Mouse (Mus musculus): ENCODE measurements around the gene Fpgs. TPM values are rescaled to one million over a fixed set of nuclear protein-coding genes. Genes with fewer than 3 reads are reported as not detected.

Fpgs gene
- total and polyA plus RNA-seq, 2 experiments from 2014 or later: 22.0 to 31.5 TPM

GRCm38 (mm10) chr2:32724832-32725790 is 21.2 kb upstream of the Fpgs start:
- 79% methylated on average over 16 of the region's 16 CpGs for WGBS
- H3K4me2 ChIP-seq (ENCODE audit: low read depth): no peak overlapping the region
- H3K27me3 ChIP-seq (ENCODE audit: insufficient read depth, low read length): no peaks in the 10 kb centered on the region
- H3K4me3 ChIP-seq (ENCODE audit: low read depth, low read length): no peak overlapping the region
- no peaks in the 10 kb centered on the region for H3K4me1 ChIP-seq (ENCODE audit: insufficient read depth)
- no peaks in the 10 kb centered on the region for H3K9me3 ChIP-seq (ENCODE audit: low read length)
- no peak for ATAC-seq
- no peak overlapping the region for H3K27ac ChIP-seq (ENCODE audit: low read depth, low read length)
- no peaks in the 10 kb centered on the region for H3K36me3 ChIP-seq (ENCODE audit: insufficient read depth)
- TF ChIP-seq CTCF (IDR thresholded peaks at IDR 0.05; ENCODE audit: low read depth): no peak
- H3K9ac ChIP-seq: no peak overlapping the region
- no peak for DNase-seq

GRCm38 (mm10) chr2:32724149-32724548 is 20.2 kb upstream of the Fpgs start:
- Histone ChIP-seq H3K27ac (ENCODE audit: low read depth, low read length) (no peak overlapping the region), H3K9me3 (ENCODE audit: low read length) (no peaks in the 10 kb centered on the region), H3K27me3 (ENCODE audit: insufficient read depth, low read length) (no peaks in the 10 kb centered on the region), H3K9ac (no peak overlapping the region), H3K4me2 (ENCODE audit: low read depth) (no peak overlapping the region), H3K4me3 (ENCODE audit: low read depth, low read length) (no peak overlapping the region), H3K4me1 (ENCODE audit: insufficient read depth) (no peaks in the 10 kb centered on the region), H3K36me3 (ENCODE audit: insufficient read depth) (no peaks in the 10 kb centered on the region)
- DNase-seq (no peak), ATAC-seq (no peak)
- WGBS: 81% methylated on average over 4 of the region's 4 CpGs
- TF ChIP-seq CTCF (IDR thresholded peaks at IDR 0.05; ENCODE audit: low read depth): no peak

GRCm38 (mm10) chr2:32722581-32722980 is 18.6 kb upstream of the Fpgs start:
- Histone ChIP-seq H3K9me3 (ENCODE audit: low read length) (no peaks in the 10 kb centered on the region), H3K4me1 (ENCODE audit: insufficient read depth) (no peaks in the 10 kb centered on the region), H3K27me3 (ENCODE audit: insufficient read depth, low read length) (no peaks in the 10 kb centered on the region), H3K9ac (no peak overlapping the region), H3K36me3 (ENCODE audit: insufficient read depth) (no peaks in the 10 kb centered on the region), H3K4me2 (ENCODE audit: low read depth) (no peak overlapping the region), H3K27ac (ENCODE audit: low read depth, low read length) (no peak overlapping the region), H3K4me3 (ENCODE audit: low read depth, low read length) (no peak overlapping the region)
- no peak for DNase-seq
- no peak for TF ChIP-seq CTCF (IDR thresholded peaks at IDR 0.05; ENCODE audit: low read depth)
- WGBS: 75% methylated on average over 3 of the region's 3 CpGs
- ATAC-seq: no peak

DNA sequence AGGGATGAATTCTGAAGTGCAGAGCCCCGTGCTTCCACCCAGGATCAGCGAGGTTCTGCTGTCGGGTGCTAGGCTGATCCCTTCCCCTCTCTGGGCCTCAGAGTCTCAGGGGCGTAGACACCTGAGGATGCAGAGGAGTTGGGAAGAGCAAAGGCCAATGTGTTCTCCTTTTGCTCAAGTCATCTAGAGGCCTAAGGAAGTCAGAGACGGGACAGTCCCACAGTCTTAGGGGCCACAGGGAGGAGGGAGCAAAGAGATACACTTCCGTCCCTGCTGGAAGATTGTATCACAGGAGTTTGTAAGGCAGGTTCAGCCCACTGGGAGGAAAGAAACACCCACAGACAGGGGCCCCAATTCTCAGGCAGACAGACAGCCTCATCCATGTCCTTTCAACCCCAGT is 18.1 kb upstream of the Fpgs start:
- Histone ChIP-seq H3K4me2 (ENCODE audit: low read depth) (no peak overlapping the region), H3K4me1 (ENCODE audit: insufficient read depth) (no peaks in the 10 kb centered on the region), H3K4me3 (ENCODE audit: low read depth, low read length) (no peak overlapping the region), H3K9ac (no peak overlapping the region), H3K27me3 (ENCODE audit: insufficient read depth, low read length) (no peaks in the 10 kb centered on the region), H3K27ac (ENCODE audit: low read depth, low read length) (no peak overlapping the region), H3K36me3 (ENCODE audit: insufficient read depth) (no peaks in the 10 kb centered on the region), H3K9me3 (ENCODE audit: low read length) (no peaks in the 10 kb centered on the region)
- TF ChIP-seq CTCF (IDR thresholded peaks at IDR 0.05; ENCODE audit: low read depth): no peak
- ATAC-seq: no peak
- WGBS: 69% methylated on average over 6 of the region's 6 CpGs
- no peak for DNase-seq

- Histone ChIP-seq H3K9ac (no peak within 1 kb of the TSS), H3K36me3 (ENCODE audit: insufficient read depth) (no peaks in the 10 kb centered on the region), H3K4me2 (ENCODE audit: low read depth) (no peak within 1 kb of the TSS), H3K4me1 (ENCODE audit: insufficient read depth) (no peaks in the 10 kb centered on the region), H3K27ac (ENCODE audit: low read depth, low read length) (no peak within 1 kb of the TSS), H3K27me3 (ENCODE audit: insufficient read depth, low read length) (no peaks in the 10 kb centered on the region), H3K9me3 (ENCODE audit: low read length) (no peaks in the 10 kb centered on the region), H3K4me3 (ENCODE audit: low read depth, low read length) (no peak within 1 kb of the TSS)
- peak; percentile 14 for DNase-seq
- 44% methylated on average over 8 of the region's 8 CpGs for WGBS
- no peak for ATAC-seq
- TF ChIP-seq CTCF (IDR thresholded peaks at IDR 0.05; ENCODE audit: low read depth): no peak
Measured at GRCm38 (mm10) chr2:32720681-32721229, 16.8 kb upstream of the Fpgs start, which contains the start of gene Sh2d3c. Sh2d3c (plus strand) TSS chr2:32721055.

DNA sequence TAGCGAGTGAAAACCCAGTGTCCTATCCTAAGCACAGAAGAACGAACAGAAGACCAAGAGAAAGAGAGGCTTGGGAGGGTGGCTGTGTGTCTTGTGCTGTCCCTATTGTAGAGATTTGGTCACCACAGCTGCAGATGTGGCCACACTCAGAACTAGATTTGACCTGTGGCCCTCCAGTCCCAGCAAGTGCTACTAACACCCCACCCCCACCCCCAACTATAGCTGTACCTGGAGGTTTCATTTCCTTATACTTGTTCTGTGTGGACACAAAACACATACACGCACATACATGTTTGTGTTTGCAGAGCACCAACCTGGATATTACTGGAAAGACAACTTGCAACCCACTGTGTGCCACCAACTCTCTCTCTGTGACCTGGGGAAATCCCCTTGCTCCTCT is 16.1 kb upstream of the Fpgs start:
- no peak for TF ChIP-seq CTCF (IDR thresholded peaks at IDR 0.05; ENCODE audit: low read depth)

DNA sequence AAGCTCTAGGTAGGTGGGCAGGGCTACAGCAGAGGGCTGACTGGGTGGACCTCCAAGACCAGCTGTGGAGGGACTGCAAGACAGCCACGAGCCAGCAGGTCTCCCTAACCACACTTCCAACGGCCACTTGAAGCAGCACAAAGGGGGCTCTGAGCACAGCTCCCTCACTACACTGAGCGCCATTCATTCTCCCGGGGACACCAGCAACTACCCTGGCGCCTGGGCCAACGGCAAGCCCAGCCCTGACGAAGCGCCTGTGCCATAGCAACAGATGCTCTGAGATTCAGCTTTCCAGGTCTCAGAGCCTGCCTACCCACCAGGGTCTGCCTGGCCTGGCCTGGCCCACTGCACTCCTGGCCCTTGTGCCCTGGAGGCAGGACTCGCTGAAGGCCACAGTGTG is 14.8 kb upstream of the Fpgs start:
- Histone ChIP-seq H3K36me3 (ENCODE audit: insufficient read depth) (no peaks in the 10 kb centered on the region), H3K27ac (ENCODE audit: low read depth, low read length) (no peak overlapping the region), H3K9me3 (ENCODE audit: low read length) (no peaks in the 10 kb centered on the region), H3K4me2 (ENCODE audit: low read depth) (no peak overlapping the region), H3K4me3 (ENCODE audit: low read depth, low read length) (no peak overlapping the region), H3K9ac (no peak overlapping the region), H3K27me3 (ENCODE audit: insufficient read depth, low read length) (no peaks in the 10 kb centered on the region), H3K4me1 (ENCODE audit: insufficient read depth) (no peaks in the 10 kb centered on the region; the same call in 1 of the 2 replicates)
- TF ChIP-seq CTCF (IDR thresholded peaks at IDR 0.05; ENCODE audit: low read depth): no peak
- peak; percentile 53 for DNase-seq
- peak; percentile 87 for ATAC-seq
- 31% methylated on average over 9 of the region's 9 CpGs for WGBS

More for the DNA sequence above, 16.1 kb upstream of the Fpgs start:
- no peaks in the 10 kb centered on the region for H3K36me3 ChIP-seq (ENCODE audit: insufficient read depth)
- no peaks in the 10 kb centered on the region for H3K4me1 ChIP-seq (ENCODE audit: insufficient read depth)
- H3K4me2 ChIP-seq (ENCODE audit: low read depth): no peak overlapping the region
- DNase-seq (no peak), ATAC-seq (no peak)
- no peaks in the 10 kb centered on the region for H3K27me3 ChIP-seq (ENCODE audit: insufficient read depth, low read length)
- H3K9me3 ChIP-seq (ENCODE audit: low read length): no peaks in the 10 kb centered on the region
- 84% methylated on average over 3 of the region's 3 CpGs for WGBS
- H3K27ac ChIP-seq (ENCODE audit: low read depth, low read length): no peak overlapping the region
- no peak overlapping the region for H3K4me3 ChIP-seq (ENCODE audit: low read depth, low read length)
- no peak overlapping the region for H3K9ac ChIP-seq

Measured in forebrain, postnatal 0 days (tissue).